Mouse (Mus musculus): Measurements from ENCODE around the gene Trim38.
"Not testable (repeated sequence)": the region's sequence is repeated elsewhere in the genome, so short reads cannot be mapped to it uniquely, and the experiment has no call there.

Gene Trim38

DNA sequence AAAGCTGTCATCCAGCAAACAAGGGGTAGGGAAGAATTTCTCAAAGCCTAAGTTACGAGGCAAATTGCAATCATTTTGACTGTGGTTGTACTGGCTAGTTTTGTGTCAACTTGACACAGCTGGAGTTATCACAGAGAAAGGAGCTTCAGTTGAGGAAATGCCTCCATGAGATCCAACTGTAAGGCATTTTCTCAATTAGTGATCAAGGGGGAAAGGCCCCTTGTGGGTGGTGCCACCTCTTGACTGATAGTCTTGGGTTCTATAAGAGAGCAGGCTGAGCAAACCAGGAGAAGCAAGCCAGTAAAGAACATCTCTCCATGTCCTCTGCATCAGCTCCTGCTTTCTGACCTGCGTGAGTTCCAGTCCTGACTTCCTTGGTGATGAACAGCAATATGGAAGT lies at the start of gene Trim38:
TSS of gene Trim38 (plus strand) at position 301 of the 400 bp plus-strand sequence.
- DNase-seq (ENCODE audit: low read depth, low spot score) = not testable (repeated sequence)

DNA sequence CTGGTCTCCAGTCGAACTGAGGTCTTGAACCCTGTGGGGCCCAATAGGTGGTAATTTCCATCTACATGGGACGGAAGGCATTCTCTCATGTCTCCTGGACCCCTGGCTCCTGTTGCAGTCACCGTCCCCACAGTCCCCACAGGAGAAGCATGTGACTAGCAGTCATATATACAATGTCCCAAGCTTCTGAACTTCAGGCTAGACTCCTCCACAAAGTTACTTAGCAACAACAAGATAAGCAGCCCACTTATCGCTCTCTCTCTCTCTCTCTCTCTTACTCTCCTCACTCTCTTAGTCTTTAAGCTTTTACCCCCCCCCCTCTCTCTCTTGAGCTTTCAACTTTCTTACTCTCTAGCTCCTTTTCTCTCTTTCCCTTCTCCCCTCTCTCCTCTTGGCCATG lies 45.5 kb upstream of the Trim38 start:
- no peak for DNase-seq (ENCODE audit: low read depth, low spot score)

DNA sequence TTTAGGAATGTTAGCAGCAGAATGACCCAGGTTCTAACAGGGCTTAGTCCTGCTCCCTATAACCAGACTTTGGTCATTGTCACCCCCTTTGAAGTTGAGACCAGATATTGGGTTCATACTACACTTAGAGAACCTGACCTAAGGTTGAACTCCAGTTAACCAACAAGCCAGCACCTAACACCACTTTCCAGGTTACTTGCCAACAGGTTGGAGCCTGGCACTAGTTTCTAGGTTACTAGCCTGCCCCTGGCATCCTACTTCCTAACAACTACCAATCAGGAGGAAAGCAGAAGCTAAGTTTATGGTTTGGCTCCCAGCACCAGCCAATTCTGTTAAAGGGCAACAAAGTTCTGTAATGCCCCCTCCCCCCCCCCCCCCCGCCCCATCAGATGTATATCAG lies 44.5 kb upstream of the Trim38 start:
- no peak for DNase-seq (ENCODE audit: low read depth, low spot score)

DNA sequence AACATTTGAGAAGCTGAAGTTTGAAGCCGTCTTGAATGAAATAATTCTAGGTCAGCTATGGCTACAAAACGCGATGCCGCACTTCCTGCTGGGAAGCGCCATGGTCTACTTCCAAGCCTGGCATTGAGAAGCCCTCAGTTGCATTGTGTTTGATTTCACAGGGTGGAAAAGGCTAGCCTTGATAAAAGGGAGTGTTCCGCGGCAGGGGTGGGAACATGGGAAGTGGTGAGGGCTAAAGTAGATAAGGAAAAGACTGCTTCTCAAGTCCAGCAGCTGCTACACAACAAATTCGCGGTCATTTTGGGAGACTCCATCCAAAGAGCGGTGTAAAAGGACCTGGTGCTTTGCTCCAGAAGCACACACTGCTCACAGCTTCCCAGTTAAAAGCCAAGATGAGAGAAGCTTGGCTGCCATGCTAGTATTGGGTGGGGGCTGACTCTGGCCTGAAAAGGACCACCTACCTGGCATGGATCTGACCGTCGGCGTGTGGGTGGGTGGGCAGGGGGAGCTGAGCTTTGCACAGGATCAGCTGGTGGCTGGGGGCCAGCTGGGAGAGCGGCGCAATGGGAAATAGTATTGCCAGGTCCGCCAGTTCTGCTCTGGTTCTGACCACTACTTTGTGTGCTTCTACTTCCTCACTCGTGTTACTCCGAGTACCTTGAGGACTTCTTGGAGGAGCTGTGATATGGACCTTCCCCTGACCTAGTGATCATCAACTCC lies 41.1 kb upstream of the Trim38 start:
- no peak for DNase-seq (ENCODE audit: low read depth, low spot score)

DNA sequence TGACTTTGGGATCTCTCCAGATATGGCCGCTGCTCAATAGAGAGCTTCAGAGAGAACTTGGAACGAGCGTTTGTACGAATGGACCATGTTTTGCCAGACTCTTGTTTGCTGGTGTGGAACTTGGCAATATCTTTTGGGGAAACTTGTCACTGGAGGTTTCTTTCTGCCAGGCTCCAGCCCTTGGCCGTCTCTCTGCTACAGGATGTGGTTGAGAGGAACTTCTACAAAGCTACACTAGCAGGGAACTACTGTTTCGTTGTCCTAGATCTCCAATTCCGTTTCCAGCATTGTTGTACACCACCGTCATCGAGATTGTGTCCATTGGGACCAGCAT lies 40.6 kb upstream of the Trim38 start:
- DNase-seq (ENCODE audit: low read depth, low spot score) = no peak

DNA sequence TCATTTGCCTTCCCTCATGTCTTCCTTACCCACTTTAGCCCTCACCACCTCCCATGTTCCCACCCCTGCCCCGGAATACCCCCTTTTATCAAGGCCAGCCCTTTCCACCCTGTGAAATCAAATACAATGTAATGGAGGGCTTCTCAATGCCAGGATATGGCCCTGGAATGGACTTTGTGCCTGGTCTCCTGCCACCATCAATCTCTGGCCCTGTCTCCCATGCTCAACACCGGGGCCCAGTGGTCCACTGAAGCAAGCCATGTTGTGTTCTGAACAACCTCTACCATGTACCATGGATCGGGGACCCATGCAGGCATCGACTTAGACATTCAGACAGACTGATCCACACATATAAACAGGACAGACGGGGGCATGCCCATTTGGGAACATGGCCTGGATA lies 40.0 kb upstream of the Trim38 start:
- no peak for DNase-seq (ENCODE audit: low read depth, low spot score)

DNA sequence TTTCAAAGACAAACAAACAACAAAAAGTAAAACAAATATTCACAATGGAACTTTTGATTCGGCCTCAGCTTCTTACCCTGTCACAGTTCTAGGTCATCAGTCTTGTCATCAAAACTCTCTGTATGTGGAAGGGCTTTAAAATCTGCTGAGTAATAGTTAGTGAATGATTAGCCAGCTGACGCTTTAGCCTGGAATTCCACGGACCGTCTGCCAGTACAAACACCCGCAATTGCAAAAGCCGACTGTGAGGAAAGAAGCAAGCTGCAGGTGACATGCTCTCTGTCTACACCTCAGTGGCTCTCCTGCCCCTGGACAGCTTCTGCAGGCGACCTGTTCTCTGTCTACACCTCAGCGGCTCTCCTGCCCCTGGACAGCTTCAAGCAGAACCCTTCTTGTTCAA lies 39.2 kb upstream of the Trim38 start:
- no peak for DNase-seq (ENCODE audit: low read depth, low spot score)

DNA sequence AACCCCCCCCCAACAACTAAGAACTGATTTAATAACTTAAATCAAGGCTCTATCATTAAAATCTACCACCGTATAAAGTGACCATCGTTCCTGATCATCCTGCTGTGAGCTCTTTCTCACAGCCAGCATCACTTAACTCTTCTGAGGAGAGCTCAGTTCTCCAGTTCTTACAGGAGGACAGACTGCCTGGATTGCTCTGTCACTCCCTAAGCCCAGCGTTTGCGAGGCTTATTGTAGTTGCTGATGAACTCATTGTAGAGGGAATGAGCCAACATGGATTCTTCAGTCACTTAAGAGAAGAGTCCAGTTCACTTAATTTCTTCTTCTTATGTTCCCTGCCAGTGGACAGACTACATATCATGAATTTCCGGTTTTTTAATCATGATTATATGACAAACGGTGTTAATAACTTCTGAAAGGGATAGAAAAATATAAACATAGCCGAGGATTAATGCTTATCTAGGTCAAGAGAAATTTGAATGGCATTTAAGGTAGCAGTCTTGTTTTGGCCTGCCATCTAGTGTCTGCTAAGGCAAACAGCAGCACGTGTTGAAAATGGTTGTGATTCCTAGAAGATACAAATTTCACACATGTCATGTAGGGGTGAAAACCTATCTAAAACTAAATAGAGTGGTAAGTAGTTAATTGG lies 37.4 kb upstream of the Trim38 start:
- DNase-seq (ENCODE audit: low read depth, low spot score) = no peak

DNA sequence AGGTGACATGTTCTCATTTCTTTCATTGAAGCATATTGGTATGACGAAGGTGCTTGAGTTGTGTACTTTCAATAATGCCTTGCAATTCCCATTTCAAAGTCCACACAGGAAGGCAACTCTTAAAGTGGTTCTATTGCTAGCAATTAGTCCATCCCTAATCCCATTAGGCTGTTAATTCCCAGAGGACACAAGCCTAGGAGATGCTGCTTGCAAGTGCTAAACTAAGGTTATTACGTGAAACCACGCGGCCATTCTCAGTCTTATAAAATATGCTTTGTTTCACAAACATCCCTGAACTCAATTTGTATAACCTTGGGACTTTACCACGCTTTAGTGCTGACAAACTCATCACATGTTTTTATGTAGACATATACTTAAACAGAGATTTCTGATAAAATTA lies 32.6 kb upstream of the Trim38 start:
- no peak for DNase-seq (ENCODE audit: low read depth, low spot score)

DNA sequence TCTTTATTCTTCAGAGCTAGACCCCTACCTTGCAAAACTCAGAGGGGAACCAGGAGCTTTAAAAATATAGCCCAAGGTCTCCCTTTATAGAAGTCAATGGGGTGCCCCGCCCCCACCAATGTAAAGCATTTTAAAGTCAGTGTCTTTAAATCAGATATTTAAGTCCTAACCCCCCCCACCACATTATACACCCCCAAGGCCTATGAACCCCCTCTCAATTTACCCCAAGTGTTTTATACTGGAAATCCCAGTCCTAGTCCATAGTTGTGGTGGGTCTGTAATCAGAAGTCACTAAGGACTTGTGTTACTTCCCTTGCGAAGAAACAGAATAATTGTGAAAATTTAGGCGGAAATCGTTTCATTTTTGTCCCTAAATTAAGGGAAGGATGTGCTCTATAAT lies 31.7 kb upstream of the Trim38 start:
- DNase-seq (ENCODE audit: low read depth, low spot score) = no peak

DNA sequence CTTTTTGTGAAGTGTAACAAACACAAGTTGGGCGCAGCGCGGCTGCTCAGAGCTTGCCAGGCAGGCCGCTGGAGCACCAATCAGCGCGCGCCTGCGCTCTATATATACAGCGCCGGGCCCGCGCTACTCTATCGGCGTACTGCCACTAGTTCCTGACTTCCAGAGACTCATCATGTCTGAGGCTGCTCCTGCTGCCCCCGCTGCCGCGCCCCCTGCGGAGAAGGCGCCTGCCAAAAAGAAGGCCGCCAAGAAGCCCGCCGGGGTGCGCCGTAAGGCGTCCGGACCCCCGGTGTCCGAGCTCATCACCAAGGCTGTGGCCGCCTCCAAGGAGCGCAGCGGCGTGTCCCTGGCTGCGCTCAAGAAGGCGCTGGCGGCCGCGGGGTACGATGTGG lies 31.0 kb upstream of the Trim38 start, which contains the start of gene Hist1h1c:
TSS of gene Hist1h1c (plus strand) at position 132 of the 392 bp plus-strand sequence.
- peak; percentile 90 for DNase-seq (ENCODE audit: low read depth, low spot score)

DNA sequence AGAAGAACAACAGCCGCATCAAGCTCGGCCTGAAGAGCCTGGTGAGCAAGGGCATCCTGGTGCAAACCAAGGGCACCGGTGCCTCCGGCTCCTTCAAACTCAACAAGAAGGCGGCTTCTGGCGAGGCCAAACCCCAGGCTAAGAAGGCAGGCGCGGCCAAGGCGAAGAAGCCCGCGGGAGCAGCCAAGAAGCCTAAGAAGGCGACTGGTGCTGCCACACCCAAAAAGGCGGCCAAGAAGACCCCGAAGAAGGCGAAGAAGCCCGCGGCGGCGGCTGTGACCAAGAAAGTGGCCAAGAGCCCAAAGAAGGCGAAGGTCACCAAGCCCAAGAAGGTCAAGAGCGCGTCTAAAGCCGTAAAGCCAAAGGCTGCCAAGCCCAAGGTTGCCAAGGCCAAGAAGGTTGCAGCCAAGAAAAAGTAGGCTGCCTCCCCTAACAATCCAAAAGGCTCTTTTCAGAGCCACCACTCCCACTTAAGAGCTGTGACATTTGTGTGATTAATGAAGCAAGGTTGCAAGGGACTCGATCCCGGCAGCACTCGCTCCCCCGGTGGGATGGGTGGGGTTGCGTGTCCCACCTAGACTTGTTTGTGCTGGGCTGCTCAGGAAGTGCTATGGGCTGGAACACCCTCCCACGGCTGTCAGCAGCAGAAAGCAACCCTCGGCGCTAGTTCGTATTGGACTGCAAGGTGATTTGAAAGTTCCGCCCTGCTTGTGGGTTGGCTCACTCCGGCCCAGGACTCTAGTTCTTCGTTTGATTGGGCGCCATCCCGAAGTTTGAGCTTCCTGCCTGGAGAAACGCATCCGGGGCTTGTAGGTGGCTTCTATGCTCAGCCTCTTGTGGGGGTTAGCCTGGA lies 30.4 kb upstream of the Trim38 start:
- peak; percentile 83 for DNase-seq (ENCODE audit: low read depth, low spot score)

DNA sequence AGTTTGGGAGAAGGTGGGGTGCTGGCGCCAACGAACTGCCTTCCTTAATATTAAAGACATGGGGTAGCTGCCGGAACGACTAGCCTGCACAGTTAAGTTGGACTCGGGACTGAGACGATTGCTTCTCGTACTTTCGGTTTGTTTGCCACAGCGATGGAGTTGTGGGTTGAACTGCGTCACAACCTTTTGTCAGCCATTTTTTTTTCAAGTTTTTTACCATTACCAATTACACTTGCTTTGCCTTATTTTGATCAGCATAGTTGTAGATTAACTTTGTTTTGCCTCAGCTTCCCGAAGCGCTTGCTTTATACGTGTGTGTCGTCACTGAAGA lies 29.8 kb upstream of the Trim38 start:
- no peak for DNase-seq (ENCODE audit: low read depth, low spot score)

DNA sequence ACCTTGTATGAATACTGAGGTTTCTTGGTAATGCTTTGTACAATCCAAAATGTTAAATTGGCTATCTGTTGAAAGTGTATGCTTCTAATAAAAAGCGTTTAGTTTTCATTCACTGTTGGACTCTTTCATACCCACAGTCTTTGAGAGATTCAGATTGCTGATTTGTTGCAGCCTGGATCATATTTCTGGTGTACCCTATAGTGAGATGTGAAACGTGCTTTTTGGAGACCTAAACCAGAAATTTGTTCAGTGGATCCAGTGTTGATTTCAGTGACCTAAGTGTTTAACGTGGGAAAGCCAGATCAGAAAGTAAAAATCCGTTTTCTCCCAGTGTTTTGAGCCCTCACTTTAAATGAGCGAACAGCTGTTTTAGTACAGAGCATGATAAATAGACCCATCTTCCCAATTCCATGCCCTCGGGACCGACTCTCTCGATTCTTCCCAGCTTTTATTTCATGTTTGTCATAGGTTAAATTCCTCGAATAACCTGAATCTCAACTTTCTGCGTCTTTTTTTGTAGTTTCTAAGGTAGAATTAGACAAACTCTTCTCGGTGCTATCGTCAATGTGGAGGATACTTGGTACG lies 29.4 kb upstream of the Trim38 start:
- DNase-seq (ENCODE audit: low read depth, low spot score) = no peak

DNA sequence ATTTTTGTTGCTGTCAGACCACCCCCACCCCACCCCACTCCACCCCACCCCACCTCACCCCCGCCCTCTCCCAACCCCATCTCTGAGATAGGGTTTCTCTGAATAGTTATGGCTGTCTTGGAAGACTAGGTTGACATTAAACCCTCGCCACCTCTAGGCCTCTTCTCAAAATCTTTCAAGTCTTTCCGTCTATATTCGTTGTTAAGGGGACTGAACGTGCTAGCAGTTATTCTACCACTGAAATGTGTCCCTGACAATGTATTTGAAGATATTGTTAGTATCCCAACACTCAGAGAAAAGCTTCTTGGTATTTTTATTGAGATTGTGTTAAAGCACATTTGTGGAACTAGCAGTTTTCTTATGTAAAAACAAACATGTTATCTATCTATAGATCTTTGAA lies 28.8 kb upstream of the Trim38 start:
- no peak for DNase-seq (ENCODE audit: low read depth, low spot score)

DNA sequence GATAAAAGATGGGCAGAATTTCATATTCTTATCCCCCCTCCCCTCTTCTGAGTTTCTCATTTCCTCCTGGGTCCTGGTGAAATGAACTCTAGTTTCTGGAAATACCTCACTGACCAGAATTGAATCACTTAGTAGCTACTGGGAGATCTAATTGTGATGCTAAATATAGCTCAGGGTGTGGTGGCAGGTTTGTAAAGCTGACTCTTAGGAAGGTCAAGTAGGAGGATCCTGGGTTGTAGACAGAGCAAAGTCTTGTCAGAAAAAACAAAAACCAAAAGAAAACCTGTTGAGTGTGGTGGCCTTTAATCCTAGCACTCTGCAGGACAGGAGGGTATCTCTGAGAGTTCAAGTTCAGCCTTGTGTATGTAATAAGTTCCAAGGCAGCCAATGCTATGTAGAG lies 27.7 kb upstream of the Trim38 start:
- DNase-seq (ENCODE audit: low read depth, low spot score) = no peak

DNA sequence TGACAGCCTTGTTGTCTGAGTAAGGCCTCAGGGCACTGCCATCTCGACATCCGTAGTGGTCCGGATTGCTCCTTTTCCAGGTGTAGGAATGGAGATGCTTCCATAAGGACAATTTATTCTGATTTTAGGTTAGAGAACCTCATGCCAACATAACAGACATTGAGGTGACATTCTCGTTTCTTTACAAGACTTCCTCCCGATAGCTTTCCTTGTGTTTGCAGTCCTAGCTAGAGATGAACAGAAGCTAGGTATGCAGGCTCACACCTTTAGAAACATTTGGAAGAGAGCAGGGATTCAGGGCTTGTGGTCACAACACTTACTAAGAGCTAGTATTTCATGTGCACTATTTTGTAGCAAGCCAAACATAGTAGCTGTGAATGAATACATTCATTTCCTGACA lies 26.5 kb upstream of the Trim38 start:
- no peak for DNase-seq (ENCODE audit: low read depth, low spot score)

DNA sequence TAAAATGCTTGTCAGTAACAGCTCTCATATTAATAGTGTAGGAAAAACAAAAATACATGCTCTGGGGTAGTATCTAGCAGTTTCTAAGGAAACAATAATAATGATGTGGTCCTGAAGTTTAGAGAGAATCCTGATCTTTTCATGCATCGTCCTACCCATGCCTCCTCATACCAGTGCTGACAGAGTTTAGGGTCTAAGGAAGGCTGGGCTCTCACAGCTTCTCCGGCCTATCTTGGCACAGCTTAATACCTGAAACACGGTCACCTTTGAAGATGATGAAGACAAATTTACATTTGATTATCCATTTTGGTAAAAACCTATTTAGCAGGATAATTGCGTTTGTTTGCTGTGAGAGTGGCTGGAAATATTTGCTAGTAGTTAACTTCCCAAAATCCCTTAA lies 25.8 kb upstream of the Trim38 start:
- no peak for DNase-seq (ENCODE audit: low read depth, low spot score)

DNA sequence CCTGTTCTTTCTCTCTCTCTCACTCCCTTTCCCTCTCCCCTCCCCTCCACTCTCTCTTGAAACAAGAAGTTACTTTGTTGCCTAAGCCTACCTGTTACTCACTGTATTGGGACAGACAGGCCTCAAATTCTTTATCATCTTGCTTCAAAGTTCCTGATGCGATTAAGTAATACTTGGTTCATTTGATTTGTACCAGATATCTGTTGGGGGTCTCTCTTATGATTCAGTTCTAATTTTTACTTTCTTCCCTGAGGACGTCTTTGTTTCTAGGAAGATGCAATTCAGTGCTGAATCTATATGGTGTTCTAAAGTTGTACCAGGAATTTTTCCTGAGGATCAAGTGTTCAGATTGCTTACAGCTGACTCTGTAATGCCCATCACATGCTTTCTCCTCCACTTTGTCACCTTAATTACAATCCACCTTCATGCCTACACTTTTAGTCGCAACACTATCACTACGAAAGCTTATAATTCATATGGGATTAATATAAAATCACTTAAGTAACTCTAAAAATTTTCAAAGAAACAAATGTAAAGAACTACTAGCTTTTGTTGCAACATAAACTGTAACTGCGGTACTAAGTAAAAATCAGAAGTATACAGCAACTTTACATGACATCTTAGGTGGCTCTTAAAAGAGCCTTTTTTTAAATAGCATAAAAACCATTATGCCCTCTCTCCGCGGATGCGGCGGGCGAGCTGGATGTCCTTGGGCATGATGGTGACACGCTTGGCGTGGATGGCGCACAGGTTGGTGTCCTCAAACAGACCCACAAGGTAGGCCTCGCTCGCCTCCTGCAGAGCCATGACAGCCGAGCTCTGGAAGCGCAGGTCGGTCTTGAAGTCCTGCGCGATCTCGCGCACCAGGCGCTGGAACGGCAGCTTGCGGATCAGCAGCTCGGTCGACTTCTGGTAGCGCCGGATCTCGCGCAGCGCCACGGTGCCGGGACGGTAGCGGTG lies 25.0 kb upstream of the Trim38 start:
- DNase-seq (ENCODE audit: low read depth, low spot score) = no peak

DNA sequence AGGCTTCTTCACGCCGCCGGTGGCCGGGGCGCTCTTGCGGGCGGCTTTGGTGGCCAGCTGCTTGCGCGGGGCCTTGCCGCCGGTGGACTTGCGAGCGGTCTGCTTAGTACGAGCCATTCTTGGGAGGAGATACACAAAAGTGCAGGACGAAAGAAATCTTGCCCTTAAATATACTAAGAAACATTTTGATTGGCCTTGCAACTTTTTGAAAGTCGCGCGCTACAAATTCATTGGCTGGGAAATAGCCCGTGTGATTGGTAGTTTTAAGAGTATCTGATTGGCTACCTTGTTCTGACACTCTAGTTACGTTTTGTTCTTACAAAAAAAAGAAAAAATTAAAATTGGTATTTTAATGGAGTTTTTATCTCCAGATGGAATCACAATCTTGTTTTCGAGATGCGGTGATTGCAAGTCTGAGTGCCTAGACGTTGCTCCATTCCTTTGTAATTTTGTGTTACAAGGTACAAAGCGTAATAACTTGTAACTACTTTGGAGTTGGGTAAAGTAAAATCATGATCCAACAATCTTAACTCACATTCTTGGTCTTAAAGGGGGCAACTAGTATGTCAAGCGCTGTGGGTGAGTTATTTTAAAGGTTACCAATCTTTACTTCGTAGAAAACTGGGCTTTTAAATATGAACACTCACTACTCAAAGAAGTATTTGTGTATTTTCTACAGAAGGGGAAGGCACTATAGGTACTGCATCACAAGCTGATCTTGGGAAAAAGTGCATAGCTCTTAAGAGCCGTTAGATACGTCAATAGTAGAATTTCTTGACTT lies 24.1 kb upstream of the Trim38 start, which contains the start of gene Hist1h3c:
TSS of gene Hist1h3c (minus strand) at position 222 of the 781 bp plus-strand sequence.
- DNase-seq (ENCODE audit: low read depth, low spot score) = peak; percentile 89

Measured in embryo, embryonic 11.5 days (tissue).